Mouse (Mus musculus): ENCODE data around the gene Cyp2c23. TPM values are rescaled to one million over a fixed set of nuclear protein-coding genes. Genes with fewer than 3 reads are reported as not detected.

The Cyp2c23 gene
- total RNA-seq, 4 experiments from 2014 or later: not detected

DNA sequence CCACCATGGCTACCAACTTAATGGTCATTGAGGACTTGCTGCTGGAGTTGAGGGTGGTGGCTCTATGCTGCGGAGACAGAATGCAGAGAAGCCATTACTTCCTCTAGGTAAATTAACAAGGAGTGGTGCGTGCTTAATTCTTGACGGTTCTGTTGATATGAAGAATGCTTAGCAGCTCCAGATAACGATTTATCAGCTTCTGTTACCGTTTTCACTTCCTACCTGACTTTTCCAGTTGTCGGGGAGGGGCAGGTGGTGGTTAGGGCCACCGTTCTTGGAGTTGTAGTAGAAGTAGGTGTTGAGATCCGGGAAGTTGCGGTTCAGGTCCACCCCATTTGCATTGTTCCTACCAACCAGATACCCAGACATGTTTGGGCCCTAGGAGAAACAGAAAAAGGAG is 55.3 kb downstream of the Cyp2c23 start:
- no peak for DNase-seq (ENCODE audit: low spot score in 2 of 2)

GRCm38 (mm10) chr19:43972129-43972528 is 56.9 kb downstream of the Cyp2c23 start:
- DNase-seq (ENCODE audit: low spot score in 2 of 2): no peak

DNA sequence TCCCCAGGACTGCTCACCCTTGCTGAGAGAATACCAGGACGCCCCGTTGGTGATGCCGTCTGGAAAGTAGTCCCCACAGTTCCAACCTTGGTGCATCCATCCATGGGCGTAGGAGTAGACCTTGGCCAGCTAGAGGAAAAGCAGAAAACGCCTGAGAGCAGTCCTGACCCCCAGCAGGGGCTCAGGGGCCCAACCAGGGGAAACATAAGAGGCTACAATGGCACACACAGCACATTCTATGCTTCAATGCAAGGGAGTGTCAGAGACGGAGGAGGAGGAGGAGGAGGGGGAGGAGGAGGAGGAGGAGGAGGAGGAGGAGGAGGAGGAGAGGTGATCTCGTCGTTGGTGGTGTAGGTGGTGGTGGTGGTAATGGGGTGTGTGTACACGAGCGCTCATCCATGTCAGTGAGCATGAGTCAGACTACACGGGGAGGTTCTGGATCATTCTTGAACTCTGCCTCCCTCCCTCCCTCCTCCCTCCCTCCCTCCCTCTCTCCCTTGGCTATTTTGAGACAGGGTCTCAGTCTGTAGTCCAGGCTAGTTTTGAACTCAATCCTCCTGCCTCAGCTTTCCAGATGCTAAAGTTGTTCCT is 60.5 kb downstream of the Cyp2c23 start:
- DNase-seq (ENCODE audit: low spot score in 2 of 2): no peak

- no peak for DNase-seq (ENCODE audit: low spot score in 2 of 2)
These were observed 62.5 kb downstream of the Cyp2c23 start for GRCm38 (mm10) chr19:43966481-43966880.

- DNase-seq (ENCODE audit: low spot score in 2 of 2): no peak
These were observed 63.4 kb downstream of the Cyp2c23 start for GRCm38 (mm10) chr19:43965496-43966085.

GRCm38 (mm10) chr19:43962795-43963194 is 66.2 kb downstream of the Cyp2c23 start:
- no peak for DNase-seq (ENCODE audit: low spot score in 2 of 2)

GRCm38 (mm10) chr19:43961185-43961584 is 67.8 kb downstream of the Cyp2c23 start:
- no peak for DNase-seq (ENCODE audit: low spot score in 2 of 2)

DNA sequence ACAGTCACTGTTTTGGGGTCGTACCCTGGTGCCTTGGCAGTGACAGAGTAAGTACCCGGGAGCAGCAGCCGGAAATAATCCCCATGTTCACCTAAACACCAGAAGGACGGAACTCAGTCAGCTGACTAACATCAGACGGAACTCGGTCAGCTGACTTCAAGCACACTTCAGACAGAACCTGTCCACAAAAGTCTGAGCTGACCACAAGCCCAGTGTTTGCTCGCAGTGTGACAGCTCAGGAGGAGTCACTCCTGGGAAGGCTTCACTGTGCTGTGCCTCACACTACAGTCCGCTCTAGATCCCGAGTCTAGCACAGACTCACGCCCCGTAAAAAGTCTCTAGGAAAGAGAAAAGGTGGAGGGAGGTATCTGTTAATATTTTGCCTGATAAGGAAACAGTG is 69.0 kb downstream of the Cyp2c23 start:
- DNase-seq (ENCODE audit: low spot score in 2 of 2): no peak

DNA sequence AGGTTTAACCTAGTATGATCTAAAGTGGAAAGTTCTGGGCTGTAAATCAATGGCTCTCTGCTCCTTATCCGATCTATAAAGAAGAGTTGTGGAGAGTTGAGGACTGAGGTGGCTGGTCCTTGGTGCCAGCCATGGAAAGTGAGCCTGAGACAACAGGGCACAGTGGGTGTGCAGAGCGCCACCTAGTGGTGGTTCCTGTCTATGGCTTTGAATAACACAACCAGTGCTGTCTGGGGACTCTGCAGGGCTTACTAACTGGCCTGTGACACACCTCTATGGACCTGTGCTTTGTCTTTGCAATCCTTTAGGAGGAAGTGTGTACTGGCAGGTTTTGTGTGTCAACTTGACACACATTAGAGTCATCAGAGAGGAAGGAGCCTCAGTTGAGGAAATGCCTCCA is 69.8 kb downstream of the Cyp2c23 start:
- DNase-seq (ENCODE audit: low spot score in 2 of 2): peak; percentile 53 to 74

- DNase-seq (ENCODE audit: low spot score in 2 of 2): peak; percentile 68 to 73
These were observed 71.1 kb downstream of the Cyp2c23 start for GRCm38 (mm10) chr19:43957881-43958280.

GRCm38 (mm10) chr19:43957402-43957801 is 71.6 kb downstream of the Cyp2c23 start:
- no peak for DNase-seq (ENCODE audit: low spot score in 2 of 2)

GRCm38 (mm10) chr19:43955266-43955665 is 73.7 kb downstream of the Cyp2c23 start:
- no peak for DNase-seq (ENCODE audit: low spot score in 2 of 2)

Other genes with a start within 250 kb of the Cyp2c23 start
- under 1 TPM in 2 of 4 experiments, not detected in 2; 0.06 to 0.33 TPM for gene Abcc2, start 247.0 kb downstream of the Cyp2c23 start, total RNA-seq (2022)
- gene Dnmbp, start 89.0 kb downstream of the Cyp2c23 start, total RNA-seq (2022): 10 to 100 TPM; 10.8 to 13.3 (median 11.7) TPM
- gene Cpn1, start 42.7 kb downstream of the Cyp2c23 start, total RNA-seq (2022): under 1 TPM in 3 of 4 experiments, not detected in 1; 0.27 to 0.37 (median 0.34) TPM
- gene Erlin1, start 40.6 kb upstream of the Cyp2c23 start, total RNA-seq (2022): 10 to 100 TPM; 21.3 to 25.8 (median 23.0) TPM
- gene Chuk, start 78.3 kb upstream of the Cyp2c23 start, total RNA-seq (2022): 10 to 100 TPM; 42.6 to 64.1 (median 51.9) TPM
- 10 to 100 TPM; 19.1 to 21.2 (median 19.9) TPM for gene Cwf19l1, start 106.7 kb upstream of the Cyp2c23 start, total RNA-seq (2022)
- gene Bloc1s2, start 117.2 kb upstream of the Cyp2c23 start, total RNA-seq (2022): 10 to 100 TPM; 55.5 to 72.3 (median 59.8) TPM
- gene Pkd2l1, start 163.2 kb upstream of the Cyp2c23 start, total RNA-seq (2022): under 1 TPM; 0.26 to 0.64 (median 0.34) TPM
- 1 to 10 TPM; 2.7 to 4.1 (median 3.2) TPM for gene Scd3, start 174.1 kb upstream of the Cyp2c23 start, total RNA-seq (2022)

All from layer of hippocampus, adult 8-10 months (tissue).